Mouse (Mus musculus) lung, postnatal 14 days (tissue): Measurements from ENCODE around the gene Ehd1.
"Not testable (repeated sequence)": the region's sequence is repeated elsewhere in the genome, so short reads cannot be mapped to it uniquely, and the experiment has no call there.

Experiments used
- DNase-seq: peaks from one replicate; pipeline ENCODE4 v3.0.0; 2021

Ehd1 gene

DNA sequence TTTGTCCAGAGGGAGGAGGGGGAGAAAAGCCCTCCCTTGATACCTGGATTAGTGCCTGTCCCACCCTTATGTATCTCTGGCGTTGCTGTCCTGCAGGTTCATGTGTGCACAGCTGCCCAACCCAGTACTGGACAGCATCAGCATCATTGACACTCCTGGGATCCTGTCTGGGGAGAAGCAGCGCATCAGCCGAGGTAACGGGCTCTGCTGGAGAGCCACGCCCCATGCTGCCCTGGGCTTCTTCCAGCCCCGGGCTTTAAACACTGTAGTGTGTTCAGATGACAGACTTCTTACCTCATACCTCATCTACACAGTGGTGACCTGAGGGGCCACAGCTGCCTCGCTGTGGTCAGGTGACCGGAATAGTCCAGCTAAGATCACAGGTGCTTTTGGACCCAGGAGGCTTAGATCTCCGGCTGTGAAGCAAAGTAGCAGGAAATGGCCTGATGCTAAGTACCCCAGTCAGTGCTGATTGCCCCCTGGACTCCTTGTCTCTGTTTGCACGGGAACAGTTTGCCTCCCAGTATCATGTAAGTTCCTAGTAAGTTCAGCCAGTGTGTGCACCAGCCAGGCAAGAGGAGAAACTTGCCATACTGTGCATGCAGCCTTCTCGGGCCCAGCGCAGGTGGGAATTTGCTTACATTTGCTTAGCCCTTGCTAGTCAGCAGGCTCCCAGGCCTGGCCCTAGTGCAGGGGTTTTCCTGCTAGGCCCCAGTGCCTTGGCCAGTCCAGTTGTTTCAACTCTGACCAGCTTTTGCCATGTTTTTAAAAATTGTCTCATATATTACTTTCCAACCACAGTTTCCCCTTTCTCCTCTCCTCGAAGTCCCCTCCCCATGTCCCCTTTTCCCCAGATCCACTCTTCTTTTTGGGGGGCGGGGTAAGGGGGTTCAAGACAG lies 4.8 kb downstream of the Ehd1 start:
- DNase-seq = no peak

DNA sequence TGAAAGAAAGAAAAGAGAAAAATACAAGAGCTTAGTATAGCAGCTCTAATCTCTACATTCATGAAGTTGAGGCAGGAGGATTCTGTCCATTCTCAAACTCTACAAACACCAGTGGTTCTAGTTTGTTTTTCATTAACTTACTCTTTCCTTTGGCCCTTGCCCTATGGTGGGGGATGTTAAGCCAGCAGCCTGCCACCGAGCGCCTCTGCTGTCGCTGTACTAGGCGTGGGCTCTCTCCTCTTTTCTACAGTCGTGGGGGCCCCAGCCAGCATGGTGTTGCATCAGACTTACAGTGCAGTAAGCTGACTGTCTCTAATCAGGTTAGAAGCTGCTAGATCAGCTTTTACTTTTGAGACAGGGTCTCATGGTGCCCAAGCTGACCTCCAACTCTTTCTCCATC lies 6.5 kb downstream of the Ehd1 start:
- DNase-seq = no peak

DNA sequence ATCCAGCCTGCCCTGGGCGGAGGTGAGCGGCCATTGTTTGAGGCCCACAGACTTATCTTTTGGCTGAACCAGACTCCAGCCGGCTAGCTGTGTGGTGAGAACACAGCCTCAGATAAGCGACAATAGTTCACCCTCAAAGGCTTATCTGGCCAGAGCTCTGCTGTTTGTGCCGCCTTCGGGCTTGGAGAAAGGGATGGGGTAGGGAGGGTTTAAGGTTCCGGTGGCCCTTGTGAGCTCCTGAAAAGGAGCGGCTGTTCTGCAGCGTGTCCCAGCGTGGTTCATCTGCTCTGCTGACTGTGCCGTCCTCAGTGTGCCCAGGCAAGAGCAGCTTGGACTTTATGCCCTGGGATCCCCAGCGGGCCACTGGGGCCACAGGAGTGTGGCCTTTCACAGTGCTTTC lies 8.0 kb downstream of the Ehd1 start:
- DNase-seq = no peak

DNA sequence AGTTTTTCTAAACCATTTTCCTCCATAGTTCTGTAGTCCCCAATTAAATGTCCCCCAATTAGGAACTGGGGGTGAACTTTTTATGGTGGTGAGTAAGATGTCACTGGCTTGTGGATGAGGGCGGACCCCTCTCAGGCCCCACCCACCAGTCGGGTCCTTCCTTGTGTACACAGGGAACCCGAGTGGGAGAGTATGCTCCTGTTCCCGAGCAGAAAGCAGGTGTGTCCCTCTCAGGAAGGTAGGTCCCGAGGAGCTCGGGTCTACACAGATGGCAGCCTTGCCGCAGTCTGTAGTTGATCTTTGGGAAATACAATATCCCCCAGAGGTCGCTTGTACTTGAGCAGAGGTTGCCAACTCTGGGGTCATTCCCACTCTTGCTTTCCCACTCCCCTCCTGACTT lies 8.7 kb downstream of the Ehd1 start:
- DNase-seq = no peak

DNA sequence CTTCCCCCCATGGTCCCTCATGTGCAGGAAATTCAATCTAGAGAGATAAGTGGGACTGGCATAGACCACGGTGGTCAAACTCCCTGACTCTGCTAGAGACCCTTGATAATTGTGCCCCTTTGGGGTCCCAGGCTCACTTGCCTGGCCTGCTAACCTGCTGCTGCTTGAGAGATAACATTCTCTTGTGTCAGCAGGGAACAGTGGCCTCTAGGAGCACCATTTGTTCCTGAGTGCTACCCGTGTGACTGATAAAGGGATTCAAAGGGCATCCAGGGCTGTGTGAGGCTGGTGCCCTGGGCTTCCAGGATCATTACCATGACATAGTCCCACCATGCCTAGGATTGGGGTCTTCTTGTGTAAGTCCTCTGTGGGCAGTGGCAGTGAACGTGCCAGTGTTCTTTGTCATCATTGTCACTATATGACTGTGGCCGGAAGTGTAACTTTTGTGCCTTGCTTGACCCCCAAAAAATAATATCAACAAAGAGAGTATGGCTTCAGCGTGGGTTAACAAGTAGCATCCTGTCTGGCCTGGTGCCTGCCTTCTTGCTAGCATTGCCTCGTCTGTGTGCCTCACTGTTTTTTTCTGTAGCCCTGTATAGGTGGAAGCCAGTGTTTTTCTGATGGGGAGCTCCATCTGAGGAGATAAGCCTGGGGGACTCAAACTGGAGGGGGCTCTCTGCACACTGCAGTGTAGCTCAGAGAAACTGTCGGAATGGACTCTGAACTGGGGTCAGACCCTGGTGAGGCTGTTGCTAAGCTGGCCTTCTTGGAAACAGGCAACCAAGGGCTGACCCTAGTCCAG lies 9.3 kb downstream of the Ehd1 start:
- peak; percentile 55 for DNase-seq

DNA sequence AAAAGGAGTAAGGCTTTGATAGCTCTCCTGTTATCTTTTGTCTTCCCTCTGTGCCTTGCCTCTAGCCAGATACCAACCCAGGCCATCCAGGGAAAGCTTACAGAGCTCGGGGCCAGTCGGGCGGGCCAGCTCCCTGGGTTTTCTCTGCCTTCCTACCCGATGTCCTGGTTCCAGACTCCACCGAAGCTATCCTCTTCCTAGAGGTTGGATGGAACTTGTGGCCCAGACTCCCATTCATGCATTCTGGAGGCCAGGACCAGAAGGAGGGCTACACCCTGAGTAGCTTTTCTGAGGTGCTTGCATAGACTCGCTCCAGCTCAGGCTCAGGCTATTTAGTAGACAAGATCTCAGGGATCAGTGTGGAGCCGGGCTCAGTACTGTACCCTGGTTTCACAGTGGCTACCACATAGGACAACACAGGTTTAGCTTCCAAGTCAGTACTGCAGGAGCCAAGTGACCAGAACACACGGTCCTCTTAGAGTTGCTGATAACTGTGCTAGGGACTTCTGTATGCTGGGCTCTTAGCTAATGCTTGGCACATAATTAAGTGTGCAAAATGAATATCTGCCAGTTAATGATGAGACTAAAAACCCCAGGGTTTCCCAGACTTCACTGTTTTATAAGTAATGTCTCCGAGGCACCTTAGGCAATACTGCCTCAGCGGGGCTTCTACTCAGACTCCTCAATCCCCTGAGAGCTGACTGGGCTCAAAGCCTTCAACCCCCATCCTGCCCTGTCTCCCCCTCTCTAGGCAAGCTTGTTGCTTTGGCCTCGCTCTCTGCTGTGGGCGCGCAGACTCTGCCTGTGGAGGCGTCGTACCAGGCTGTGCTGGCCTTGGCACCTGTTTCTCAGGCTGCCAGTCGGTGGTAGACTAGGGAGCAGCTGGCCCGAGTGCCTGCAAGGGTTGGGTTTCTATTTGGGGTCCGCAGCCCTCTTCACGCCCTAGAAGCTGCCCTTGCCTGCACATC lies 10.2 kb downstream of the Ehd1 start:
- no peak for DNase-seq

DNA sequence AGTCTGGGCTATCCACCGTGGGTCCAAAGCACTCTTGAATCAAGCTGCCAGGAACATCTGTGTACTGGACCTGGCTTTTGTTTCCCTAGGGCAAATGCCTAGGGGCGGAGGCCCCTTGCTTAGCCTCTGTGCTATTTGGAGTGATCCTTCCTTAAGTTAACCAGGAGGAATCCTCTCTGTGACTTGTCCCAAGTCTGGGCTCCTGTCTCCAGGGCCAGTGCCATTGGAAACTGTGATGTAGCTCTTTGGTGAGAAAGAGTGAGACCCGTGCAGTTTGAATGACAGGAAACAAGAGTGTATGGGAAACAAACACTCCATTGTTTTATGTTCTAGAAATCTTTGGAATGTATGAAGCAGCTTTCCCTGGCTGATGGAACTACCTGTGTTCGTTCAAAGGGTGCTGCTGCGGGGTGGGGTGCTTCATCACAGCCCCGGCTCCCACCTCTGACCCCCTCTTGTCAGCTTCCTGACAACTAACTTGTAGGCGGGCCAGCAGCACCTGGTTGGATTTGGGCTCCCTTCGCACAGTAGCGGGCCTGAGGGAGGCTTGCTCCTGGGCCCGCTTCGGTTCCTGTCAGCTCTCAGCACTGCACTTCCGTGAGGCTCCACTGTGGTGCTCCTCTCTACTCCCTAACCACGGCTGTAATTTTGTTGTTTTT lies 11.8 kb downstream of the Ehd1 start:
- DNase-seq = no peak

DNA sequence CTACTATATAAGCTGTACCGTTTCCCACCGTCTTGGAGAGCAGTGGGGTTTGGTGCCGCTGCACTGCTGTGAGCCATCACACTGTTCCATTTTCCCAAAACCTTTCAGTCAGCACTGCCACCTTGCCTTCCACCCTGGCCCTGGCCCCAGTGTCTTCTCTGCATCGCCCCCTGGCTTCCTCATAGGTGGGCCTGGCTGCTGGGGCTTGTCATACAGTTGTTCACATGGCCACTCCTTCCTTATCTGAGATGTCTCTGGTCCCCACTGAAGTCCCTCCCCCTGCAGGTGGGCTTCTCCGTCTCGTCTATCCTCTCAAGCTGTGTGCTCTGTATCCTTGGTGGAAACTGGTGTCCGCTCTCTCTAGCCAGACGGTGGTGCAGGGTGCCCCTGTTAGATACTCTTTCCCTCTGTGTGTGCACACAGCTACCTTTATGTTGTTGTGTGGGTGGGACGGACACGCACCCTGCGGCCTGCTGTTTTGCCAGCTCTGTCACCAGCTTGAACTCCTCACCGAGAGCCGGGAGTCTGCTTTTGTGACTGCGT lies 13.2 kb downstream of the Ehd1 start:
- DNase-seq = no peak

DNA sequence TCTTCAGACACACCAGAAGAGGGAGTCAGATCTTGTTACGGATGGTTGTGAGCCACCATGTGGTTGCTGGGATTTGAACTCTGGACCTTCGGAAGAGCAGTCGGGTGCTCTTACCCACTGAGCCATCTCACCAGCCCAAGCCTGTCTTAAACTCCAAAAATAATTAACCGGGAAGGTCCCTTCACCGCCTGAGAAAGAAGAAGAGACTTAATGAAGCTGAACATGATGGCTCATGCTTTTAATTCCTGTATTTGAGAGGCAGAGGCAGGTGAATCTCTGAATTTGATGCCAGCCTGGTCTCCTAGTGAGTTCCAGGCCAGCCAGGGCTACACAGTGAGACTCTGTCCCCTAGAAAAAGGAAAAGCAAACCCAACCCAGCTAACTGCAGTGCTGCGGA lies 14.2 kb downstream of the Ehd1 start:
- DNase-seq = not testable (repeated sequence)

DNA sequence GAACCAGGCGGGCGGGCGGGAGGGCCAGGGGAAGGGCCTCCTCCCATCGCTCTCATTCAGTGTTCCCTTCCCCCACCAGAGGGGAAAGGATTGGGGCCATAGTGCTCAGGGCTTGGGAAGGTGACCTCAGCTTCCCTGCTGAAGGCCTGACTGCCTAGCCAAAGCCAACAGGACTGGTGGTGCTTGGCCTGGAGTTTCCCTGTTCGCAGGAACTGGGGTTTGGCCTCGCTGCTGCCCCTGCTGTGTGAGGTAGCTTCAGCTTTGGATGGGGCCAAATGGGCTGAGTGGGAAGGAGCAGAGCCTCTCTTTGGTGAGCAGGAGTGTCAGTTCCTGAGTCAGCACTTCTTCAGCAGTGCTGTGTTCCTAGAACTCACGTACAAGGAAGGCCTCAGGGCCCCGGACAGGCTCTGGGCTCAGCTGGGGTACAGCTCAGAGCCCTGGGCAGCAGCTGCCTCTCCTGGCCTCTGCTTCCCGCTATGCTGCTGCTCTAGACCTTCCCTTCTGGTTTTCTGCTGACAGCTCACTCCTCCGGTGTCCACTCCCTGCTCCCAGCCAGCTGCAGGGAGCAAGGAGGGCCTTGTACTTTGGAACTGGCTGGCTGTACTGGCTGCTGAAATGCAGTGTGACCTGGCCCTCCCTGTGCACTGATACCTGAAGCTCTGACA lies 14.7 kb downstream of the Ehd1 start:
- DNase-seq = no peak

DNA sequence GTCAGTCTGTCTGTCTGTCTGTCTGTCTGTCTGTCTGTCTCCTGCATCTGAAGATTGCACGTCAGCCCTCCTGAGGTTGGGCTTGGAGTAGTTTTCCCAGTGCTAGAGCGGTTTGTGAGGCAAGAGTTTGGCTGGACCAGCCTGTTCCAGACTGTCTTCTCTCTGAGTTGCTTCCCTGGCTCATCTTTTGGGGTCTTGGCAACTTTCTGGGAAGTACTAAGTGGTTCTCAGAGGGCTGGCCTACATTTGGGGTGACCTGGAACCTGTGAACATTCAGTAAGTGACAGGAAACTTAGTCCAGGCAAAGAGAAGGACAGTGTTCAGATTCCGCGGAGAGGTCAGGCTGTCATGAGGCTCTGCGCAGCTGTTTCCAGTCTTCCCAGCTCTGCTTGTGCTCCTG lies 15.7 kb downstream of the Ehd1 start:
- DNase-seq = no peak

DNA sequence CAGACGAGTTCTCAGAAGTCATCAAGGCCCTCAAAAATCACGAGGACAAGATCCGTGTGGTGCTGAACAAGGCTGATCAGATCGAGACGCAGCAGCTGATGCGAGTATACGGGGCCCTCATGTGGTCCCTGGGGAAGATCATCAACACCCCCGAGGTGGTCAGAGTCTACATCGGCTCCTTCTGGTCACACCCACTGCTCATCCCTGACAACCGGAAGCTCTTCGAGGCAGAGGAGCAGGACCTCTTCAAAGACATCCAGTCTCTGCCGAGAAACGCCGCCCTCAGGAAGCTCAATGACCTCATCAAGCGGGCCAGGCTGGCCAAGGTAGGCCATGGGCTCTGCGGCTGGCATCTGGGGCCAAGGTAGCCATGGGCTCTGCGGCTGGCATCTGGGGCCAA lies 17.8 kb downstream of the Ehd1 start:
- DNase-seq = no peak

DNA sequence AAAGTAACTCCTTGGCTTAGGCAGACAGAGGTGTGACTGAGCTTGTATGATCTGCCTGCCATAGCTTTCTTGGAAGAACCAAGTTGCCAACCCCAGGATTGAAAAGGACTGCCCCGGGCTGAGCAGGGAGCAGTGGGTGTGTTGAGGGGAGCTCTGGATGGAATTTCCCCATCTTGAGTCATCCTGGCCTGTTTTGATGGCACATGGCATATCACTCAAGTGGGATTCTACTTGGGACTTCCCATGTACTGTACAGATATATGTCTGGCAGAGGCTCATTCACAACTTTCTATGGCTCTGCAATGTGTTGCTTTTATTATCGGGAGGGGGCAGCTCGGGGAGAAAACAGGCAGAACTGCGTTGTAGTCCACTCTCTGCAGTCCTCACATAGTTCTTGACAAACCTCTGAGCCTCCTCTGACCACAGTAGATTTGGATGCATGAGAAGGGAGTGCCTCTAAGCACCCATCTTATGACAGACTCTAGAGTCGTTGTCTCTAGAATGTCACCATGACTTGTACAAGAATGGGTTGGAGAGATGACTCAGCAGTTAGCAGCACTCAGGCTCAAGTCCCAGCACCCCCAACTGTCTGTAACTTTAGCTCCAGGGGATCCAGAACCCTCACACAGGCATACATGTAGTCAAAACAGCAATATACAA lies 20.2 kb downstream of the Ehd1 start:
- no peak for DNase-seq

DNA sequence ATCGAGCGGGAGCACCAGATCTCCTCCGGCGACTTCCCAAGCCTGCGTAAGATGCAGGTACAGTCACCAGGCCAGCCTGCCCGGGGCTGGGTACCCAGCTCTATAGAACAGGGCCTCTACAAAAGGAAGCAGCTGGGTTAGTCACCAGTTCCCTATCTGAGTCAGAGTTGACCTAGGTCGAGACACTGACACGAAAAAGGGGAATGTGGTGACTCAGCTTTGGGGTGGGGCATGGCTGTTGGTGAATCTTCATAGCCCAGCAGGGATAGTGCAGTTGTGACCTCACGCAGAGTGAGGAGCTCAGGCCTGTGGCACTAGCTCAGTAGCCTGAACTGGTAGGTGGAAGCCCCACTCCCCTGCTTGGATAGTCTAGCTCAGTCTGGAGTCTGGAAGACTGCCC lies 21.1 kb downstream of the Ehd1 start:
- DNase-seq = no peak

DNA sequence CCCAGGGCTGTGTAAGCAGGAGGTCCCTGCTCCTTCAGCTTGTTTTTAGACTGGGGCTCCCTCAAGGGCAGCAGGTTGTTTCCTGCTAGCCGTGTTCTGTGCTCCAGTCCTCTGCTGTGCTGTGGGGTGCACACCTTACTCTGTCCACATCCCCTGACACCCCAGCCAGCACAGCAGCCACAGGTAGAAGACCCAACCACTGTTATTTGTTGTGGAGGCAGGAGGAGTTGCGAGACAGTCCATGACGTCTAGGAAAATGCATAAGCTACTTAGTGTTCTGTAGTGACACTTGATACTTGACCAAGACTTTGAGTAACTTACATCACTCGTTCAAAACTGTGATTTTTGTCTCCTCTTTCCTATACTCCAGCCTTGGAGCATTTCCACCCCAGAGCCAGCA lies 22.5 kb downstream of the Ehd1 start:
- DNase-seq = no peak

DNA sequence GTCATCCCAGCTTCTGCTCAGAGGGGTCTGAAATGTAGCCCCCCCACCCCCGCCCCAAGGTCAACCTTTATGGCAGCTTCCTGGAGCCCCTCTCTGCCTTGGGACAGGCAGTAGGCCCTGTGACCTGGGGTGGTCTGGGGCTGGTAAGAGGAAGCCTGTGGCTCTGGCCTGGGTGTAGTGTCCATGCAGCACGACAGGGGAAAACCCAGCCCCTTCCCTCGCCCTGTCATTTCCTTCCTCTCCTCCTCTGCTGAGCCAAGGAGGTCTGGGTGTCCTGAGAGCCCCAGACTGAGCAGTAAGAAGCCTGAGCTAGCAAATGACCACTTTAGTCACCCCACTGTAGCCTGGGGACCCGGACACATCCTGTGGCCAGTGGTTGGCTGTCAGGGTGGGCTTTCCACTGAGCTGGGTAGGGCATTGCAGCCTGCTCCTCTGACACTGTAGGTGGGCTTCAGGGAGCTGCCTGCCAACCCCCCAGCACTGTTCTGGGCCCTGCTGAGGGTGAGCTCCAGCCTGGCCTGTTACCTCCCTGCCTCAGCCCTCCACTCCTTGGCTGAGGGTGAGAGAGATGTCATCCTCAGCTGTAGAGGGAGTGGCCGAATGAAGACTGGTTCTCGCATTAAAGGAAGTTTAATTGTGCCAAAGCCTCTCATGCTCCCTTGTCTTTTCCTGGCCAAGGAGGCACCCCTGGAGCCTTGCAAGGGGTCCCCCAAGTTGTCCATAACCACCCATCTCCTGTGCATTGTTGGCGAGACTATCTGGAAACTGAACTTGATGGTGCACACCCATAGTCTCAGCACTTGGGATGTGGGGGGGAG lies 23.1 kb downstream of the Ehd1 start:
- no peak for DNase-seq

DNA sequence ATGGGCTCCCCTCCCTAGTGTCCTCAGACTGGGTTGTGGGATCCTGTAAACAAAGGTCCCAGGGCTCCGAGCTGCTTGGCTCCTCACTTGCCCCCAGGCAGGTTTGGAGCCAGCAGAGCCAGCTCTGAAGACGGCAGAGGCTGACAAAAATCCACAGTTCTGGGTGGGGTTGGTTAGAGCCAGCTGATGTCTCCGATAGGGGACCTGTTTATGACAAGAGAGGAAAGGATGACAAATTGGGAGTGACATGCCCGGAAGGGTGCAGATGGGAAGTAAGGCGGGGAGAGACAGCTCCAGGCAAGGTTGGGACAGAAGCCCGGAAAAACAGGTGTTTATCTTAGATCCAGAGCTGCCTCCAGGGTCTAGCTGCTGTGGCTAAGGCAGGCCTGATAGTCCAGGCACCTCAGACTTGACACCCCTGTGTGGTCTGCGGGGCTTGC lies 23.9 kb downstream of the Ehd1 start:
- peak; percentile 65 for DNase-seq

DNA sequence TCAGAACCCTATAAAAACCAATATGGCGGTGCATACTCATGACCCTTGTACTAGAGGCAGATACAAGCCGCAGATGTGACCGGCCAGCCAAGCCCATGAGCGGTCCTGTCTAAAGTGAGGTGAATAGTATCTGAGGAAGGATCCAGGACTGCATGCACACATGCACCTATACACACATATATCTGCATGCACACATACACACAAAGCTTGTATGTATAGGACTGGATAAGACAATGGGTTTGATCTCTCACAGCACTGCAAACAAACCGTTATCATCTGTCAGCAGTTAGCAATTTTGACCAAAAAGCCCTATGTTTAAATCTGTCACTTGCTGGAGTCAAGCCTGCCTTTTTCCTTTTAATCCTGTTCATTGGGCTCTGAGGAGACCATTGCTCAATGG lies 25.6 kb downstream of the Ehd1 start:
- no peak for DNase-seq

DNA sequence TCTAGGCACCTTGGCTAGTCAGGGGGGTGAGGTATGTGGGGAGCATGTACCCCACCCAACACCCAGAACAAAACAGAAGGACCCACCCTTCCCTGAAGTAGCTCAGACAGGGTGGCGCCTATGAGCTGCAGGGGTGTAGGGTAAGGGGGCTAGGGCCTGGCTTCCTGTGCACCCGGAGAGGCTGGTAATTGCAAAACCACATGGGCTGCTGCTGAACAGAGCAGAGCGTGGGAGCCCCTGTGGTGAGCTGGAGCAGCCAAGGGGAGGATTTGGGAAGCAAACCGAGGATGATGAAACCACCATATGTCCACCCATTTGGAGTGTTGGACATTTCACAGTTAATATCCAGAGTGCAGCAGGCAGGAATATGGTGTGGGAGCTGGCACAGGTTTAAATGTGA lies 26.0 kb downstream of the Ehd1 start:
- DNase-seq = no peak

DNA sequence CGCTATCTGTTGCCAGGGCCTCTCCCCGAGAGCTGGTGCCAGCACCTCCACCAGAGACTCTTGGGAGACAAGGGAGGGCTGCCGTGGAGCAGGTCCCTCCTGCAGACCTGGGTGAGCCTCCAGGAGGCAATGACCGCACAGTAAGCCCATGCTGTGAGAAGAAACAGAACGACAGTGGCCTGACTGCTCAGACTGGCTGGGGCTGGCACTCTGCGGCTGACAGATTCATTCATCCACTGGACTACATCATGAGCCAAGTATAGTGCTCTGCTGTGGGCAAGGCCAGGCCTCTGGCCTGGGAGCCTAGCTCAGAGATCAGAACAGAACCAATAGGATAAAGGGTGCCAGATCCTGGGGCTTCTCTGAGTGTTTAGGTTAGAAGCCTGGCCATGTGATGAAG lies 27.3 kb downstream of the Ehd1 start:
- DNase-seq = no peak
